Mouse (Mus musculus): Measurements from ENCODE around the gene Bcl2l12.

Bcl2l12 gene

DNA sequence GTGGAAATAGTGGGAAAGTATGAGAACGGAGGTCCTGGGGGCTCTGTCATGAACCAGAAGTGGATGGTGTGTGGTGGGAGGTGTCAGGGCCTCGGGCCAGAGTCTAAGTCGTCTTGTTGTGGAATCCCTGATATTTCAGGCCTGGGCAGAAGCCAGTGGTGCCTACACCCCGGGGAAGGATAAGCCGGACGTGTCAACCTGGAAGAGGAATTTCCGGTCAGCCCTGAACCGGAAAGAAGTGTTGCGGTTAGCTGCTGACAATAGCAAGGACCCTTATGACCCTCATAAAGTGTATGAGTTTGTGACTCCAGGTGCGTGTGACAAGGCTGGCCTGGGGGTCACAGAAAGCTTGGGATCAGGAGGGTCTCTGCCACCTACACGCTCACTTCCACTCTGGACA is 1.2 kb upstream of the Bcl2l12 start:
- in situ Hi-C loops (cut with MboI; ENCODE audit: low pct_unique_long_range_greater_than_20kb in 1 of 2, low sequenced_read_pairs in 2 of 2, unreplicated experiment in 1 of 2) = no loop called here

DNA sequence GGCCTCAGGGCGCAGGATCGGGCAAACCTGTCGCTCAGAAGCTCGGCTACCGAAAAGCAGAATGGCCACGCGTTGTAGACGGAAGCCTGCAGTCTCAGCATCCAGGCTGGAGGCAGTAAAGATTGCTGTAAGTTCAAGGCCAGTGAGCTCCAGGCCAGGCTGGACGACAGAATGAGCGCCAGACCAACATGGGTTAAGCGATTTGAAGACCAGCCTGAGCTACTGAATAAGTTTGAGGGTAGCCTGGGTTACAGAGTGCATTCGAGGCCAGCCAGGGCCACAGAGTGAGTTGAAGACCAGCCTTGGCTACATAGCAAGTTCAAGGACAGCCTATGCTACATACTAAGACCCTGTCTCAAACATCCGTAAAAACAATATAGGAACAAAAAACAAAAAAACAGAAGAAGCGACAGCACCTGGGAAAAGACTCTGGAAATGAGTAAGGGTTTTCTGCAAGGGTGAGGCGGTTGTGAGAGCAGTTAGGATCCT is 528 bp downstream of the Bcl2l12 start:
- in situ Hi-C loops (cut with MboI; ENCODE audit: low pct_unique_long_range_greater_than_20kb in 1 of 2, low sequenced_read_pairs in 2 of 2, unreplicated experiment in 1 of 2) = no loop called here

GRCm38 (mm10) chr7:44997231-44997939 is 1.1 kb downstream of the Bcl2l12 start, which contains the start of gene Irf3:
Irf3 (plus strand) TSS chr7:44997648.
- in situ Hi-C loops (cut with MboI; ENCODE audit: low pct_unique_long_range_greater_than_20kb in 1 of 2, low sequenced_read_pairs in 2 of 2, unreplicated experiment in 1 of 2) = no loop called here

- in situ Hi-C loops (cut with MboI; ENCODE audit: low pct_unique_long_range_greater_than_20kb in 1 of 2, low sequenced_read_pairs in 2 of 2, unreplicated experiment in 1 of 2) = no loop called here
Measured at GRCm38 (mm10) chr7:44996672-44997071, 1.8 kb downstream of the Bcl2l12 start.

DNA sequence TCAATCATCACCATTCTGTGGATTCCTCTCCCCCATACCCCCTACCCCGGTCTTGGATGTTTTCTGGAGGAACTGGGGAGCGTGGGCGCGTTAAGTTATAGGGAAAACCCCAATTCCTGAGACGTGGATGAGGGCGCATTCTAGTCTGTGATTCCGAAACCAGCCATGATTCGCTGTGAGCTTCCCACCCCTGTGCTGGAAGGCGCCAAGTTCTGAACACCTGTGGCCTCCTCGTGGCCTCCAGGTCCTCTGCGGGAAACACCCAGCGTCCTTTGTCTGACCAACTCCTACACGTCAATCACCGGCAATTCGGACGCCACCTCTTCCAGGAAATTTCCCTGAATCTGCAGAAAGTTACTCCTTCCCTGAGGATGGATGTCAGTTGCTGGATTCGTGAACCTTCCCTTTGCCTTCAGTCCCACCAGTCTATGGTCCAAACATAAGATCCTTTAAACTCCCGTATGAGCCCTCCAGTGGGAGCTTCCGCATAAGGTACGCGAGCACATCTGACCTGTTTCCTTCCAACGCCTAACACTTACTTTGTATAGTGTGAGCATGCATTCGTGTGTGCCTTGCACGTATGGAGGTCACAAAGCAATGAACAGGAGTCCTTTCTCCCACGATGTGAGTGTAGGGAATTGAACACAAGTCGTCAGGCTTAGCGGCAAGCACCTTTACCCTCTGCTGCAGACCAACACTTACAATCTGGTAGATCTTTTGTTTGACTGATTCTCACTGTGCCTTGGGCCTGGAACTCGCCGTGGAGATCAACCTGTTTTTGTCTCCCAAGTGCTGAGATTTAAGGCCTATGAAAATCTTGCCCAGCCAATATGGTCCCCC is 11.4 kb downstream of the Bcl2l12 start:
- in situ Hi-C loops (cut with MboI; ENCODE audit: low pct_unique_long_range_greater_than_20kb in 1 of 2, low sequenced_read_pairs in 2 of 2, unreplicated experiment in 1 of 2) = no loop called here

DNA sequence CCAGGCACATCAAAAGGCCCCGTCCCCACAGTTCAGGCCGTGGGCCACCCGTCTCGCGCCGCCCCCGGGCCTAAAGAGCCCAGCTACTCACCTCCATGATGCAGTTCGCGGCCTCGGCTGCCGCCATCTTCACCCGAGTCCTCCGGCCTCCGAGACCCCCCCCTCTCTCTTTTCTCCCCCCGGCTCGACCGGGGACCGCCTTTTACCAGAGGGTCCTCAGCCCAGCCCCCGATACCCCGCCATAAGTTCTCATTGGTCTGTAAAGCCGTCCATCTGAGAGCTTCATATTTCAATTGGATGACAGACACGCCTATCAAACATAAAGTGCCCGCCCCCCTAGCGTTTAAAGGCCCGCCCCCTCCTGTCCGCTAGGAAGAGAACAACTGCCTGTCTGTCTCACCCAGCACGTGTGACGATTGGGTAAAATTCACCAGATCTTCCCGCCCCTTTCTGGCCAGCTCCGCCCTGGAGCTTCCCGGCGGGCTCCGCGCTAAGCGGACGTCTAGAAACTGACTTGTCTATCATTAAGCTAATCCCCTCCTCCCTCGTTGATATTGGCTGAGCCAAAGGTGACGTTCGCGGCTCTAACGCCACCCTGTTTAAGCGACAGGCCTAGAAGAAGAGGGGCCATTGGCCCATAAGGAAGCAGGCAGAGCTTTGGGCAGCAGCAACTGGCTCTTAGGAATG is 12.2 kb downstream of the Bcl2l12 start, which contains the start of gene Prmt1:
Gene Prmt1, minus strand, starts transcription at position 377 of the 687 bp plus-strand sequence.
- in situ Hi-C loops (cut with MboI; ENCODE audit: low pct_unique_long_range_greater_than_20kb in 1 of 2, low sequenced_read_pairs in 2 of 2, unreplicated experiment in 1 of 2) = no loop called here

DNA sequence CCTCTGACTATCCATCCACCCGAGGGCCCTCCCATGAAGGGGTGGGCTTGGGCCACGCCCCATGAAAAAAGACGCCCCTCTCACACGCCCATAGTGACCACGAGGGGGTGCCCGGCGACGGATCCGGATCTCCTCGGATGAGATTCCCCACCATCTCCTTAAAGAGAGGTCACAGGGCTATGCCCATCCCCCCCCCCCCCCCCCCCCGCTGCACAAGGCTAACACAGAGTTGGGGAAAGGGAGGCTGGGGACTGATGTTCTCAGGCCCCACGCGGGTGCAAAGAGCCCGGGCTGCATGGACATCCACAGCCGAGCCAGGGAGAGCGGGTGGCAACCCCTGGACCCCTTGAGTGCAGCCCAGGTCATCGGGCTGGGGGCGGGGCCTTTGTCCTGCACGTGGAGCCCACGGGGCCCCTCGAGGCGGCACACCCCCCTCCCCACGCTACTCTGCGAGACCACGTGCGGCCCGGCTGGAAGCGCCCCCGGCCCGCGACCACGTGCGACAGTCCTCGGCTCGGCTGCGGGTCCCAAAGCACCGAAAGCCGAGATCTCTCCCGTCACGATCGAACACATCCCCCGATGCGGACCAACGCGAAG is 12.8 kb downstream of the Bcl2l12 start:
- in situ Hi-C loops (cut with MboI; ENCODE audit: low pct_unique_long_range_greater_than_20kb in 1 of 2, low sequenced_read_pairs in 2 of 2, unreplicated experiment in 1 of 2) = no loop called here

GRCm38 (mm10) chr7:44984833-44985164 is 13.7 kb downstream of the Bcl2l12 start:
- in situ Hi-C loops (cut with MboI; ENCODE audit: low pct_unique_long_range_greater_than_20kb in 1 of 2, low sequenced_read_pairs in 2 of 2, unreplicated experiment in 1 of 2) = no loop called here

- in situ Hi-C loops (cut with MboI; ENCODE audit: low pct_unique_long_range_greater_than_20kb in 1 of 2, low sequenced_read_pairs in 2 of 2, unreplicated experiment in 1 of 2) = no loop called here
Measured at GRCm38 (mm10) chr7:44983944-44984832, 14.3 kb downstream of the Bcl2l12 start.

DNA sequence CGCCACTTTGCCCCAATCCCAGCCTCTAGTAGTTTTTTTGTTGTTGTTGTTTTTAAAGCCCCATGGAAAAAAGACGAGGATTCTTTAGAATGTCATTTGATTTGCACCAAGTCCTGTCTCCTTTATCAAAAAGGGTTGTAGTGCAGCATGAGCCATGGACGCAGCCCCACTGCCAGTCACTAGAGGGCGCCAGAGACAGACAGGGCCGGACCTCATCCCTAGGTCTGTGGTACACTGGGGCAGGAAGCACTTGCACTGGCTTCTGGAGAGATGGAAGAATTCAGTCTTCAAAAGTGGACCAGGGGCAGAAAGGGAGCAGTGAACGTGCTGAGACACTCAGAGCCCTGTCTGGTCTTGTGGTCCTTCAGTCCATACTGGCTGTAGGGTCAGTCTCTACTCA is 15.4 kb downstream of the Bcl2l12 start:
- in situ Hi-C loops (cut with MboI; ENCODE audit: low pct_unique_long_range_greater_than_20kb in 1 of 2, low sequenced_read_pairs in 2 of 2, unreplicated experiment in 1 of 2) = no loop called here

DNA sequence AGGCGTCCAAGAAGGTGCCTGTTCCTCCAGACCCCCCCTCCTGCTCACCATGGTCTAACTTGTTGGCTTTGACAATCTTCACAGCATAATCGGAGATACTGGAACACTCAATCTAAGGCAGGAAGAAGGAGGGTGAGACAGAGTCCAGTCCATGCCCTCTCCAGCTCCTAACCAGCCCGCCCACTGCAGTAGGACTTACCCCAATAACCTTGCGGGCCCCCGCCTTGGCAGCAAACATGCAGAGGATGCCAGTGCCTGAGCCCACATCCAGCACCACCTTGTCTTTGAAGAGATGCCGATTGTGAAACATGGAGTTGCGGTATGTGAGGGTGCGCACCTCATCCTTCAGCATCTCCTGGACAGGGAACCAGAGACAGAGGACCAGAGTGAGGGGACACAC is 17.0 kb downstream of the Bcl2l12 start:
- in situ Hi-C loops (cut with MboI; ENCODE audit: low pct_unique_long_range_greater_than_20kb in 1 of 2, low sequenced_read_pairs in 2 of 2, unreplicated experiment in 1 of 2) = no loop called here

- in situ Hi-C loops (cut with MboI; ENCODE audit: low pct_unique_long_range_greater_than_20kb in 1 of 2, low sequenced_read_pairs in 2 of 2, unreplicated experiment in 1 of 2) = no loop called here
Measured at GRCm38 (mm10) chr7:44978300-44978699, 20.2 kb downstream of the Bcl2l12 start.

- in situ Hi-C loops (cut with MboI; ENCODE audit: low pct_unique_long_range_greater_than_20kb in 1 of 2, low sequenced_read_pairs in 2 of 2, unreplicated experiment in 1 of 2) = no loop called here
Measured at GRCm38 (mm10) chr7:44975117-44975419, 23.4 kb downstream of the Bcl2l12 start.

GRCm38 (mm10) chr7:44974383-44975116 is 24.0 kb downstream of the Bcl2l12 start, which contains the start of gene Cpt1c:
Cpt1c (minus strand) TSS chr7:44974851.
- in situ Hi-C loops (cut with MboI; ENCODE audit: low pct_unique_long_range_greater_than_20kb in 1 of 2, low sequenced_read_pairs in 2 of 2, unreplicated experiment in 1 of 2) = no loop called here

DNA sequence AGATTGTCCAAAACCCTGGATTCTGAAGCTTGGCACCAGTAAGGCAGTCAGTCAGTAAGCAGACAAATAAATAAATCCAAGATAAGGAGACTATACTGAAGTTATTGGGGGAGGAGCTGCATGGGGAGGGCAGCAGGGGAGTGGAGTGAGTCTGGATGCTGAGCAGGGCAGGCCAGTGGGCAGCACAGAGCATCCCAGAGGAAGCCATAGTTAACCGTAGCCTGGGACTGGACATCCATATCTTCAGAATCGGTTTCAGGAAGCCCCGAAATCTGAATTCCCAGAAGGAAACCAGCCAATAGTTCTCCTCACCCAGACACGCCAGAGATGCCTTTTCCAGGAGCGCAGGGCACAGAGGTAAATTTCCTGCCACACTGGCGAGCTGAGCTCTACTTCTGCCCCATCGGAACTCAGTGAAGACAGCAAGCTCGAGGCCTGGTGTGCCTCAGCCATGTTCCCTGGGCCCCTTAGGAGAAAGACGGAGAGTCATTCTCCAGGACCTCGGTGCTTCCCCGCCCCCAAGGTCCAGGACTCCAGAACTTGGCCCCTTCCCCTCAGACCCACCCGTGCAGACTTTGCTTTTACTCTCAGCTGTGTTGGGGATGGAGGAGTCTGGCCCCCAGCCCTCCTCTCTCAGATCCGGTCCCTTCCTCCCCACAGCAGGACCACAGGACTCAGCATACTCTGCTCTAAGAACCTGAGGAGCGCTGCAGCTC is 24.9 kb downstream of the Bcl2l12 start:
- in situ Hi-C loops (cut with MboI; ENCODE audit: low pct_unique_long_range_greater_than_20kb in 1 of 2, low sequenced_read_pairs in 2 of 2, unreplicated experiment in 1 of 2) = no loop called here

- in situ Hi-C loops (cut with MboI; ENCODE audit: low pct_unique_long_range_greater_than_20kb in 1 of 2, low sequenced_read_pairs in 2 of 2, unreplicated experiment in 1 of 2) = no loop called here
Measured at GRCm38 (mm10) chr7:44971142-44971541, 27.4 kb downstream of the Bcl2l12 start.

- in situ Hi-C loops (cut with MboI; ENCODE audit: low pct_unique_long_range_greater_than_20kb in 1 of 2, low sequenced_read_pairs in 2 of 2, unreplicated experiment in 1 of 2) = no loop called here
Measured at GRCm38 (mm10) chr7:44970231-44970691, 28.3 kb downstream of the Bcl2l12 start.

All from mouse embryonic stem cell (cell line).